Mouse (Mus musculus): Measurements from ENCODE around the gene Olfr905.

GRCm38 (mm10) chr9:38486785-38487184, 15.9 kb downstream of the Olfr905 start, which contains the start of gene Olfr906:
- no peak for TF ChIP-seq POLR2A (IDR thresholded peaks at IDR 0.05; ENCODE audit: borderline replicate concordance, extremely low read depth, low read depth, low read length)
- no peak for TF ChIP-seq CTCF (IDR thresholded peaks at IDR 0.05; ENCODE audit: insufficient read depth, low read length)

All from lung, adult 2 months (tissue).